Mouse (Mus musculus) forebrain, embryonic 14.5 days (tissue): ENCODE measurements at regions not wholly inside any gene's neighbourhood (a gene's known extent, or its start where the extent isn't known, plus 50 kb on each side); places are given as distances from the start of the nearest gene placed in this dataset.

Experiments used
- ATAC-seq: fragments of 200-750 bp; cut with Nextera tagmentation; 2 replicates; pipeline ENCODE4 v1.8.0; 2017; ENCODE audit warnings: mild to moderate bottlenecking, moderate library complexity
- DNase-seq: peaks from one replicate; pipeline ENCODE4 v3.0.0-alpha.2; 2015; ENCODE audit warnings: low spot score
- H3K27ac ChIP-seq: fragments of 300-500 bp; sonication (generic); 2 replicates; pipeline ENCODE4 v1.5.1; 2014; ENCODE audit warnings: low read depth, mild to moderate bottlenecking, control low read depth, low read length, moderate library complexity
- H3K27me3 ChIP-seq: fragments of 300-500 bp; sonication (generic); replicated peaks from 2 replicates; pipeline ENCODE4 v1.6.1; 2014; ENCODE audit warnings: low read length, control low read depth, mixed read lengths; ENCODE audit not compliant: control insufficient read depth, insufficient read depth
- H3K36me3 ChIP-seq: fragments of 300-500 bp; sonication (generic); 2 replicates; pipeline ENCODE4 v1.6.1; 2014; ENCODE audit warnings: low read length, control low read depth; ENCODE audit not compliant: control insufficient read depth, insufficient read depth
- H3K4me1 ChIP-seq: fragments of 300-500 bp; sonication (generic); 2 replicates; pipeline ENCODE4 v1.6.1; 2014; ENCODE audit warnings: antibody characterized with exemption, low read length, control low read depth; ENCODE audit not compliant: control insufficient read depth, insufficient read depth
- H3K4me2 ChIP-seq: fragments of 300-500 bp; sonication (generic); 2 replicates; pipeline ENCODE4 v1.6.1; 2014; ENCODE audit warnings: mild to moderate bottlenecking, control low read depth, low read length
- H3K4me3 ChIP-seq: fragments of 300-500 bp; sonication (generic); 2 replicates; pipeline ENCODE4 v1.5.1; 2014; ENCODE audit warnings: low read depth, low read length, control low read depth
- H3K9ac ChIP-seq: fragments of 300-500 bp; sonication (generic); 2 replicates; pipeline ENCODE4 v1.6.1; 2014; ENCODE audit warnings: mild to moderate bottlenecking, low read length, control low read depth, moderate library complexity
- H3K9me3 ChIP-seq: fragments of 300-500 bp; sonication (generic); replicated peaks from 2 replicates; pipeline ENCODE4 v1.6.1; 2016; ENCODE audit warnings: low read length, control low read depth, mixed read lengths; ENCODE audit not compliant: control insufficient read depth
- WGBS: fragments of 180-500 bp; shearing (Covaris S2); extraction: QIAGEN DNeasy Blood & Tissue Kit; methylation state at CpG from one replicate; pipeline ENCODE4 v1.1.7; 2014; 5-methylcytosine and 5-hydroxymethylcytosine counted together

DNA sequence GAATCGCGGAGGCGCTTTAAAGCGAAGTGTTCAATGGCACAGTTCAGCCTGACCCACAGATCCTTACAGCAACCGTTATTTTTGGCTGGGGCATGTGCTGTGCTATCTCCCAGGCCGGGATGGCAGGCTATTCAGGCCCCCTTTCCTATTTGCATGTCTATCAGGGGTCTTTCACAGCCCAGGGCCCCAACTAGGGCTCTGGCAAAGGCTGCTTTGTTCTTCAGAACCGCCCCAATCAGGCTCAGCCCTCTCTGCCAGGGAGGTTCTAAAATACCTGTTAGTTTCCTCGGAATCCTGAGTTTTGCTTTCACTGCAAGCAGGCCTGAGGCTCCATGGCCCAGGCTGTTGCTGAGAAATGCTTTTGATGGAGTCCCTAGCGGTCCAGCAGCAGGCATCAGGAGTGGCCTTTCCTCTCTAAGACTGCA, 949.7 kb downstream of the Mrps31 start:
- ATAC-seq (peak; percentile 97), DNase-seq (peak; percentile 88)
- peaks cover 4% of the 10 kb centered on the region; the same call in 1 of the 2 replicates for H3K9me3 ChIP-seq
- peak overlapping the region; percentile 22; the same call in 1 of the 2 replicates for H3K9ac ChIP-seq
- no peaks in the 10 kb centered on the region for H3K36me3 ChIP-seq
- H3K4me1 ChIP-seq: 0 out of 2 replicates have a peak, but pooled peaks cover 3% of the 10 kb centered on the region
- no peaks in the 10 kb centered on the region for H3K27me3 ChIP-seq
- 2% methylated on average over 9 of the region's 9 CpGs for WGBS
- H3K4me3 ChIP-seq: no peak overlapping the region
- H3K27ac ChIP-seq: peak overlapping the region; percentile 53
- H3K4me2 ChIP-seq: peak overlapping the region; percentile 20; the same call in 1 of the 2 replicates
